Mouse (Mus musculus): ENCODE results near the gene Snx17. TPM values are rescaled to one million over a fixed set of nuclear protein-coding genes. Genes with fewer than 3 reads are reported as not detected.

Gene Snx17
- total RNA-seq (2014; rRNA removed; ENCODE audit: low replicate concordance): 120 and 139 TPM in 2 replicates
- 97.9 and 112 TPM in 2 replicates for polyA plus RNA-seq (2015; fragmentation: Nextera tagmentation; extraction: Ambion mirVana)

DNA sequence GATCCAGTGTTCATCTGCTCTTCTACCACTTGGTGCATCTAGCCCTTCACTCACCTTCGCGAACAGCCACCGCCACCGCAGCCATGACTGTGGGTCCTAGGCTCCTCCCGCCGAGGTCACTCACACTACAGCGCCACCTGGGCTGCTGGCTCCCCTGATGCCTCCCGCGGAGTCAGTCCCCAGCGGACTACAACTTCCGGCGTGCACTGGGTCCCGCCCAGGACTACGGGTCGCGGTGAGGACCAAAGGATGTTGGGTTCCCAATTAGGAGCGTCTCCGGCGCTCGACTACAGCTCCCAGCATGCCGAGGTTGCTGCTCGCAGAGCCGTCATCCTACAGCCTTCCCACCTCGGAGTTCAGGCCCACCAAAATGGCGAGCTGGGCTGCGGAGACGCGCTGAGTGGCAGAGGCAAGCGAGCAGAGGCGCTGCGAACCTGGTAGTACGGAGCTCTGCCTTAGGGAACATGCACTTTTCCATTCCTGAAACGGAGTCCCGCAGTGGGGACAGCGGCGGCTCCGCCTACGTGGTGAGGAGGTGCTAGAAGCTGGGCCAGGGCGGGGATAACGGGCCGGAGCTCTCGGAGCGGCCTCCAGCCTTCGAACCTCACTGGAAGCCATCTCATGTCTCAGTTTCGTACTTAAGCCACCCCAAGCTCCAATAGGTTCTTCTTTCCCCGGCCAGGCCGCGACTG is at the start of gene Snx17, which contains the start of gene Eif2b4:
Gene Snx17, plus strand, starts transcription at position 289 of the 692 bp plus-strand sequence.
Gene Eif2b4, minus strand, starts transcription at position 492 of the 692 bp plus-strand sequence.
- DNase-seq (ENCODE audit: low spot score) (peak; percentile 96), ATAC-seq (ENCODE audit: insufficient read depth, low read depth) (peak; percentile 94)
- WGBS: under 1% methylated on average over 48 of the region's 48 CpGs
- H3K9ac ChIP-seq (replicated peaks; ENCODE audit: low read depth, low read length): peak within 1 kb of the TSS; percentile 90
- peak within 1 kb of the TSS; percentile 89 for H3K27ac ChIP-seq (ENCODE audit: low read depth)
- peaks cover 15% of the 10 kb centered on the region for H3K4me1 ChIP-seq (ENCODE audit: control insufficient read depth, insufficient read depth)
- no peak for TF ChIP-seq EP300 (IDR thresholded peaks at IDR 0.05; ENCODE audit: low read depth)
- TF ChIP-seq CTCF (IDR thresholded peaks at IDR 0.05; ENCODE audit: low read depth): peak; percentile 67
- H3K4me2 ChIP-seq (ENCODE audit: low read depth, low read length): peak within 1 kb of the TSS; percentile 78
- peak within 1 kb of the TSS; percentile 86 for H3K4me3 ChIP-seq (ENCODE audit: low read depth, low read length)
- H3K36me3 ChIP-seq (replicated peaks; ENCODE audit: control insufficient read depth, insufficient read depth, low read length): peaks cover 61% of the 10 kb centered on the region
- H3K27me3 ChIP-seq (ENCODE audit: control insufficient read depth, insufficient read depth, low read length): no peaks in the 10 kb centered on the region
- H3K9me3 ChIP-seq (replicated peaks; ENCODE audit: control insufficient read depth, low read length): no peaks in the 10 kb centered on the region

DNA sequence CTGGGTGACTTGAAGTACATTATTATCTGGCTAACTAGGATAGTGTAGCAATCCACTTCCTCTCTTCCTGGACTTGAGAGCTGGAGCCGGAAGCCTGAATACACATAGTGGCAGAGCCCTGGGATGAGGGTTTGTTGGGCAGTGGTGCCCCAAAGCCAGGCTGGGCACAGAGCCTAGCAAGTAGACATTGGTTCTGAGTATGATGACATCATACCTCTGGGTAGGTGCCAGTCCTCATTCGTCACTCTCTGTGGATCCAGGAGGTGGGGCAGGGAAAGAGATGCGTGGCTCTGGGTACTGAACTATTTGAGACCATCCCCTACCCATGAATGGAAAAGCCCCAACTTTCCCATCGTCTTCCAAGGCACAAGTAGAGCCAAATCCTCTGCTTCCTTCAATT is 43.2 kb upstream of the Snx17 start:
- H3K9me3 ChIP-seq (replicated peaks; ENCODE audit: control insufficient read depth, low read length): no peaks in the 10 kb centered on the region
- peaks cover 6% of the 10 kb centered on the region for H3K4me1 ChIP-seq (ENCODE audit: control insufficient read depth, insufficient read depth)
- DNase-seq (ENCODE audit: low spot score) (no peak), ATAC-seq (ENCODE audit: insufficient read depth, low read depth) (no peak)
- 56% methylated on average over 4 of the region's 4 CpGs for WGBS
- no peak overlapping the region for H3K27ac ChIP-seq (ENCODE audit: low read depth)
- H3K4me2 ChIP-seq (ENCODE audit: low read depth, low read length): no peak overlapping the region
- TF ChIP-seq CTCF (IDR thresholded peaks at IDR 0.05; ENCODE audit: low read depth) (no peak), EP300 (IDR thresholded peaks at IDR 0.05; ENCODE audit: low read depth) (no peak)
- no peak overlapping the region for H3K9ac ChIP-seq (replicated peaks; ENCODE audit: low read depth, low read length)
- peaks cover 21% of the 10 kb centered on the region for H3K36me3 ChIP-seq (replicated peaks; ENCODE audit: control insufficient read depth, insufficient read depth, low read length)
- no peak overlapping the region for H3K4me3 ChIP-seq (ENCODE audit: low read depth, low read length)
- H3K27me3 ChIP-seq (ENCODE audit: control insufficient read depth, insufficient read depth, low read length): no peaks in the 10 kb centered on the region

DNA sequence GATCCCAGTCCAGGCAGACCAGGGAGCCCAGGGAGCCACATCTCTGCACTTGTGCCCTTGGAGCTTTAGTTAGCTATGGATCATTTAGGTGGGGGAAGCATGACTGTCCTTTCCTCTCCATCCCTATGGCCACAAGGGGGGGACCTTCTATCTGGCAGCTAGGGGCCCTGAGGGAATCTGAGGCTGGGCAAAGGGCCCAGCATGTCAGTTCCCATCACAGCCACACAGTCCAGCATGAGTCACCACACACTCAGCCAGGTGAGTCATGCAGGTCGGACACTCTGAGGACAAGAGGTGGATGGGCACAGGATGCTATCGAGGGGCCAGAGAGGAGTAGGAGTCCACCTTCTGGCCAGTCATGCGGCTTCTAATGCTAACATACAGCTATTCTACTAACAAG is 41.3 kb upstream of the Snx17 start:
- no peak overlapping the region for H3K4me3 ChIP-seq (ENCODE audit: low read depth, low read length)
- H3K36me3 ChIP-seq (replicated peaks; ENCODE audit: control insufficient read depth, insufficient read depth, low read length): peaks cover 10% of the 10 kb centered on the region
- no peak overlapping the region for H3K27ac ChIP-seq (ENCODE audit: low read depth)
- no peak overlapping the region for H3K4me2 ChIP-seq (ENCODE audit: low read depth, low read length)
- DNase-seq (ENCODE audit: low spot score) (peak; percentile 17), ATAC-seq (ENCODE audit: insufficient read depth, low read depth) (no peak)
- peaks cover 6% of the 10 kb centered on the region for H3K4me1 ChIP-seq (ENCODE audit: control insufficient read depth, insufficient read depth)
- H3K9me3 ChIP-seq (replicated peaks; ENCODE audit: control insufficient read depth, low read length): no peaks in the 10 kb centered on the region
- WGBS: 44% methylated on average over 3 of the region's 3 CpGs
- H3K27me3 ChIP-seq (ENCODE audit: control insufficient read depth, insufficient read depth, low read length): no peaks in the 10 kb centered on the region
- TF ChIP-seq CTCF (IDR thresholded peaks at IDR 0.05; ENCODE audit: low read depth) (peak; percentile 39), EP300 (IDR thresholded peaks at IDR 0.05; ENCODE audit: low read depth) (no peak)
- H3K9ac ChIP-seq (replicated peaks; ENCODE audit: low read depth, low read length): no peak overlapping the region

DNA sequence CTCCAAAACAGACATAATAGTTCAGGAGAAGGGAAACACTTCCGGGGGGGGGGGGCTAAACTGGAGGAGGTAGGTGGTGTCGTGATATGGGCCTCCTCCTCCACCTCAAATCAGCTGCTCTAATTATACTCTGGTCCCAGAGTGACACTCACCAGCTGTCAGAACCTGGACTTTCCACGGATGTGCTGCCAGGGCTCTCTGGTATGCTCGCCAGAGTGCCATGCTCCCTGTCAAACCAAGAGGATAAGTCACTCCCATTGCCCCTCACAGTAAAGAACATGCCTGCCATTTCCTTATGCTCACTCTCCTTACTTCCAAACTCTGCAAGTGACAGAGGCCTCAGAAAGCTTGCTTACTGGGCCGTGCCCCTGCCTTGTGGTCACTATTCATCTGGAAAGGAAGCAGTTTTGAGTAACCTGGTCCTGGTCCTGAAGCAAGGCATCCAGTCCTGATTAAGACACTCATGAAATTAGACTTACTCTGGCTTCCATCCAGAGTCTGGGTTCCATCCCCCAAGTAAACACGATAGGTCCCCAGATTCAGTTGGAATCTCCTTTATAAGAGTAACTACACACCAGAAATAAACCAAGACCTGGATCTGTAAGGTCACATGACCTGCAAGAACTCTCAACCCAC is 39.4 kb upstream of the Snx17 start:
- 0 out of 2 replicates have a peak, but pooled peaks have one; percentile 3 for ATAC-seq (ENCODE audit: insufficient read depth, low read depth)
- Histone ChIP-seq H3K27me3 (ENCODE audit: control insufficient read depth, insufficient read depth, low read length) (no peaks in the 10 kb centered on the region), H3K27ac (ENCODE audit: low read depth) (peak overlapping the region; percentile 68; the same call in 1 of the 2 replicates), H3K4me3 (ENCODE audit: low read depth, low read length) (peak overlapping the region; percentile 73), H3K4me2 (ENCODE audit: low read depth, low read length) (peak overlapping the region; percentile 77), H3K36me3 (replicated peaks; ENCODE audit: control insufficient read depth, insufficient read depth, low read length) (peaks cover 28% of the 10 kb centered on the region), H3K4me1 (ENCODE audit: control insufficient read depth, insufficient read depth) (peaks cover 6% of the 10 kb centered on the region), H3K9ac (replicated peaks; ENCODE audit: low read depth, low read length) (peak overlapping the region; percentile 68), H3K9me3 (replicated peaks; ENCODE audit: control insufficient read depth, low read length) (no peaks in the 10 kb centered on the region)
- TF ChIP-seq EP300 (IDR thresholded peaks at IDR 0.05; ENCODE audit: low read depth) (no peak), CTCF (IDR thresholded peaks at IDR 0.05; ENCODE audit: low read depth) (no peak)
- DNase-seq (ENCODE audit: low spot score): peak; percentile 10
- 26% methylated on average over 6 of the region's 6 CpGs for WGBS

DNA sequence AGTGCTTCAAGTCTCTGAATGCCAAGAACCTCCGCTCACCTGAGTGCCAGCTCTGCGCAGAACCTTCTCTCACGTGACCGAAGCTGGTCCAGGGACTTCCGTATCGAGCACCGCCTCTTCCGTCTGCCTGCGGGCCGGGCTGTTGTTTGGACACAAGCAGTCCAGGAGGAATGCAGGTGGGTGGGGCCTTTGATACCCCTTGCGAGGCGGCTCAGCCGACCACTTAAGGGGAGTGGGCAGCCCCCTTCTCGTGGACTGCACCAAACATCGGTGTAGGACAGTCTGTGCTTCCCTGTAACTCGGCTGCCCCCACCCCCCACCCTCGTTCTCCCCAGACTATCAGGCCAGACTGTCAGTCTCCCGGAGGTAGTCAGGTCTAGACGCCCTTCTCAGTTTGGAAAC is 38.9 kb upstream of the Snx17 start, which contains the start of gene Mpv17:
Gene Mpv17, minus strand, starts transcription at position 100 of the 402 bp plus-strand sequence.
- 0% methylated on average over 19 of the region's 19 CpGs for WGBS

More for the DNA sequence above, 38.9 kb upstream of the Snx17 start, which contains the start of gene Mpv17:
- Histone ChIP-seq H3K4me3 (ENCODE audit: low read depth, low read length) (peak within 1 kb of the TSS; percentile 73), H3K27ac (ENCODE audit: low read depth) (peak within 1 kb of the TSS; percentile 68), H3K4me1 (ENCODE audit: control insufficient read depth, insufficient read depth) (peaks cover 6% of the 10 kb centered on the region), H3K4me2 (ENCODE audit: low read depth, low read length) (peak within 1 kb of the TSS; percentile 77), H3K9me3 (replicated peaks; ENCODE audit: control insufficient read depth, low read length) (no peaks in the 10 kb centered on the region), H3K36me3 (replicated peaks; ENCODE audit: control insufficient read depth, insufficient read depth, low read length) (peaks cover 34% of the 10 kb centered on the region), H3K9ac (replicated peaks; ENCODE audit: low read depth, low read length) (peak within 1 kb of the TSS; percentile 68), H3K27me3 (ENCODE audit: control insufficient read depth, insufficient read depth, low read length) (no peaks in the 10 kb centered on the region)
- peak; percentile 94 for ATAC-seq (ENCODE audit: insufficient read depth, low read depth)
- DNase-seq (ENCODE audit: low spot score): peak; percentile 90
- TF ChIP-seq CTCF (IDR thresholded peaks at IDR 0.05; ENCODE audit: low read depth): no peak
- no peak for TF ChIP-seq EP300 (IDR thresholded peaks at IDR 0.05; ENCODE audit: low read depth)

All from heart, postnatal 0 days (tissue).